Mouse (Mus musculus) small intestine, adult 2 months (tissue): ENCODE results near the gene Zfp652.

Experiments used
- CTCF ChIP-seq: fragments of 200-500 bp; IDR thresholded peaks from 2 replicates; pipeline ENCODE4 v1.5.1; 2012; ENCODE audit warnings: low read depth, mild to moderate bottlenecking, control low read depth, inconsistent platforms, low read length, moderate library complexity, mixed read lengths; ENCODE audit not compliant: insufficient replicate concordance, insufficient read length; ENCODE audit errors: extremely low read depth
- POLR2A ChIP-seq: fragments of 200-500 bp; IDR thresholded peaks from 2 replicates; pipeline ENCODE4 v1.6.1; 2012; ENCODE audit warnings: low read depth, mild to moderate bottlenecking, control low read depth, inconsistent platforms, low read length, moderate library complexity

DNA sequence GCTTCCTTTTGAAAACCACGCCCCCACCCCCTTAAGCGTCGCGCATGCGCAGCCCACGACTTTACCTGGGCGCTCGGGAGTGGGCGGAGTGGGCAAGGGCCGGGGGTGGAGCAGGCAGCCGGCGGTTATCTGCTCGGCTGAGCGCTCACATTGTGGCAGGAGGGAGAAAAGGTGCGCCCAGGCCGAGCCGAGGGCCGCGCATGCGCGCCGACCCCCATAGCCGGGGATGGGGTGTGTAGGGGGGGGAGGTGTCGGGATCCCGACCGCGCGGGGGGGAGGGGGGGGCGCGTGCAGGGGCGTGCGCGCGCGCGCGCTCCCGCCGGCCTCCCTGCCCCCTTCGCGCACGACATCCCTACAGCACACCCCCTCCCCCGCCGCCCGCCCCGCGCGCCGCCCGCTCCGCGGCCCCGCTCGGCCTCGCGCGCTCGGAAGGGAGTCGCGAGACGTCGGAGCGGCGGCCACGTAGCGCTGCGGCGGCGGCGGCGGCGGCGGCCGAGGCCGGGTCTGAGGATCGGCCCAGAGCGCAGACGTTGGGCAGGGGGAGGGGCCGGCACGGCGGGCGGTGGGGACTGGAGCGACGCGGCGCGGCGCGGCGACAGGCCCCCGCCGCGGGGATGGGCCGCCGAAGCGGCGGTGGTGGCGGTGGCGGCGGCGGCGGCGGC is at the start of gene Zfp652:
- TF ChIP-seq POLR2A: peak; percentile 47; the same call in 1 of the 2 replicates
- no peak for TF ChIP-seq CTCF
